In genomic region chr1:190472761-190473160, GRCm38 (mm10) we compare ENCODE assay signal across 20 mouse cellular contexts.
"Had no signal": no experiment of that assay in that cellular context is flagged by ENCODE, and none has a peak within 500 bp of the region (broad histone marks: within the 10 kb centered on the region; RNA-seq: fewer than 3 reads in every experiment).

No protein-coding gene starts in this region.

- H3K36me3 ChIP-seq: limb, embryonic 10.5 days; limb, embryonic 13.5 days; liver, embryonic 12.5 days; liver, embryonic 15.5 days; midbrain, embryonic 12.5 days had no signal

- DNase-seq: kidney, postnatal 25 days; layer of hippocampus, adult 9-11 months; liver; lung, adult 18-20 months; right cerebral cortex, postnatal 4 days; thymus, adult 2 months; thymus, postnatal 14 days; thymus, postnatal 4 days had no signal

- ATAC-seq: liver, embryonic 12.5 days; lung, postnatal 0 days; midbrain, embryonic 16.5 days had no signal

- H3K9ac ChIP-seq: limb, embryonic 13.5 days; liver, embryonic 12.5 days; liver, embryonic 15.5 days; midbrain, embryonic 12.5 days had no signal

- H3K4me1 ChIP-seq: limb, embryonic 10.5 days; limb, embryonic 13.5 days; liver, embryonic 15.5 days; midbrain, embryonic 12.5 days had no signal

- H3K27me3 ChIP-seq: limb, embryonic 13.5 days; liver, embryonic 12.5 days; liver, embryonic 15.5 days; midbrain, embryonic 12.5 days had no signal

- H3K4me2 ChIP-seq: limb, embryonic 13.5 days; liver, embryonic 12.5 days; liver, embryonic 15.5 days; midbrain, embryonic 12.5 days had no signal

- H3K9me3 ChIP-seq: limb, embryonic 10.5 days; limb, embryonic 13.5 days; liver, embryonic 12.5 days; liver, embryonic 15.5 days; midbrain, embryonic 12.5 days had no signal

- H3K27ac ChIP-seq: kidney, postnatal 0 days; limb, embryonic 10.5 days; limb, embryonic 13.5 days; liver, embryonic 12.5 days; liver, embryonic 15.5 days; macrophage; midbrain, embryonic 12.5 days; stomach, postnatal 0 days had no signal

- H3K4me3 ChIP-seq: layer of hippocampus, adult 2 months; limb, embryonic 10.5 days; limb, embryonic 13.5 days; liver, embryonic 12.5 days; liver, embryonic 15.5 days; midbrain, embryonic 12.5 days; myocyte had no signal
